Mouse (Mus musculus): ENCODE results near the gene Sh3bgrl3. TPM values are rescaled to one million over a fixed set of nuclear protein-coding genes. Genes with fewer than 3 reads are reported as not detected.

Sh3bgrl3 gene
- total RNA-seq (2014; rRNA removed) (6.0 and 10.3 TPM in 2 replicates), polyA plus RNA-seq (2012; rRNA removed) (36.6 and 45.0 TPM in 2 replicates)

GRCm38 (mm10) chr4:134128221-134128982 is at the start of gene Sh3bgrl3:
Gene Sh3bgrl3 (minus strand): TSS chr4:134128789.
- Histone ChIP-seq H3K4me3 (ENCODE audit: insufficient read depth, low read depth, low read length) (peak within 1 kb of the TSS; percentile 79), H3K9ac (ENCODE audit: low read depth, low read length) (peak within 1 kb of the TSS; percentile 81), H3K27me3 (ENCODE audit: control insufficient read depth, insufficient read depth, low read length) (no peaks in the 10 kb centered on the region), H3K79me2 (ENCODE audit: control insufficient read depth, insufficient read depth, low read length) (no peaks in the 10 kb centered on the region), H3K4me1 (ENCODE audit: control insufficient read depth, insufficient read depth, low read length) (peaks cover 3% of the 10 kb centered on the region; the same call in 1 of the 2 replicates), H3K36me3 (ENCODE audit: control insufficient read depth, insufficient read depth, low read length) (peaks cover 16% of the 10 kb centered on the region), H3K27ac (replicated peaks; ENCODE audit: insufficient read depth, low read depth, low read length) (peak within 1 kb of the TSS; percentile 19; the same call in 1 of the 2 replicates)
- peak; percentile 40 for DNase-seq (ENCODE audit: extremely low read depth, low read depth, low spot score)
- 0 out of 2 replicates have a peak, but pooled peaks have one; percentile 22 for TF ChIP-seq POLR2A (IDR thresholded peaks at IDR 0.05; ENCODE audit: extremely low read depth, insufficient read depth, low read length)
- TF ChIP-seq CTCF (IDR thresholded peaks at IDR 0.05; ENCODE audit: low read depth, low read length) = no peak
- WGBS = 8% methylated on average over 50 of the region's 50 CpGs

- Histone ChIP-seq H3K4me1 (ENCODE audit: control insufficient read depth, insufficient read depth, low read length) (no peaks in the 10 kb centered on the region), H3K79me2 (ENCODE audit: control insufficient read depth, insufficient read depth, low read length) (peaks cover 13% of the 10 kb centered on the region; the same call in 1 of the 2 replicates), H3K9ac (ENCODE audit: low read depth, low read length) (no peak overlapping the region), H3K27ac (replicated peaks; ENCODE audit: insufficient read depth, low read depth, low read length) (no peak overlapping the region), H3K36me3 (ENCODE audit: control insufficient read depth, insufficient read depth, low read length) (peaks cover 6% of the 10 kb centered on the region; the same call in 1 of the 2 replicates), H3K27me3 (ENCODE audit: control insufficient read depth, insufficient read depth, low read length) (no peaks in the 10 kb centered on the region), H3K4me3 (ENCODE audit: insufficient read depth, low read depth, low read length) (no peak overlapping the region)
- WGBS = 60% methylated on average over 3 of the region's 3 CpGs
- TF ChIP-seq POLR2A (IDR thresholded peaks at IDR 0.05; ENCODE audit: extremely low read depth, insufficient read depth, low read length) (no peak), CTCF (IDR thresholded peaks at IDR 0.05; ENCODE audit: low read depth, low read length) (no peak)
- DNase-seq (ENCODE audit: extremely low read depth, low read depth, low spot score) = no peak
Observed at GRCm38 (mm10) chr4:134172391-134172790, 43.8 kb upstream of the Sh3bgrl3 start.

GRCm38 (mm10) chr4:134166906-134167305 is 38.3 kb upstream of the Sh3bgrl3 start:
- H3K4me1 ChIP-seq (ENCODE audit: control insufficient read depth, insufficient read depth, low read length) = peaks cover 2% of the 10 kb centered on the region; the same call in 1 of the 2 replicates
- peaks cover 4% of the 10 kb centered on the region; the same call in 1 of the 2 replicates for H3K79me2 ChIP-seq (ENCODE audit: control insufficient read depth, insufficient read depth, low read length)
- no peak overlapping the region for H3K9ac ChIP-seq (ENCODE audit: low read depth, low read length)
- 90% methylated on average over 3 of the region's 3 CpGs for WGBS
- no peaks in the 10 kb centered on the region for H3K27me3 ChIP-seq (ENCODE audit: control insufficient read depth, insufficient read depth, low read length)
- no peak overlapping the region for H3K4me3 ChIP-seq (ENCODE audit: insufficient read depth, low read depth, low read length)
- no peak for DNase-seq (ENCODE audit: extremely low read depth, low read depth, low spot score)
- H3K27ac ChIP-seq (replicated peaks; ENCODE audit: insufficient read depth, low read depth, low read length) = no peak overlapping the region
- H3K36me3 ChIP-seq (ENCODE audit: control insufficient read depth, insufficient read depth, low read length) = peaks cover 22% of the 10 kb centered on the region
- TF ChIP-seq CTCF (IDR thresholded peaks at IDR 0.05; ENCODE audit: low read depth, low read length) = peak; percentile 14; the same call in 1 of the 2 replicates
- TF ChIP-seq POLR2A (IDR thresholded peaks at IDR 0.05; ENCODE audit: extremely low read depth, insufficient read depth, low read length) = no peak

DNA sequence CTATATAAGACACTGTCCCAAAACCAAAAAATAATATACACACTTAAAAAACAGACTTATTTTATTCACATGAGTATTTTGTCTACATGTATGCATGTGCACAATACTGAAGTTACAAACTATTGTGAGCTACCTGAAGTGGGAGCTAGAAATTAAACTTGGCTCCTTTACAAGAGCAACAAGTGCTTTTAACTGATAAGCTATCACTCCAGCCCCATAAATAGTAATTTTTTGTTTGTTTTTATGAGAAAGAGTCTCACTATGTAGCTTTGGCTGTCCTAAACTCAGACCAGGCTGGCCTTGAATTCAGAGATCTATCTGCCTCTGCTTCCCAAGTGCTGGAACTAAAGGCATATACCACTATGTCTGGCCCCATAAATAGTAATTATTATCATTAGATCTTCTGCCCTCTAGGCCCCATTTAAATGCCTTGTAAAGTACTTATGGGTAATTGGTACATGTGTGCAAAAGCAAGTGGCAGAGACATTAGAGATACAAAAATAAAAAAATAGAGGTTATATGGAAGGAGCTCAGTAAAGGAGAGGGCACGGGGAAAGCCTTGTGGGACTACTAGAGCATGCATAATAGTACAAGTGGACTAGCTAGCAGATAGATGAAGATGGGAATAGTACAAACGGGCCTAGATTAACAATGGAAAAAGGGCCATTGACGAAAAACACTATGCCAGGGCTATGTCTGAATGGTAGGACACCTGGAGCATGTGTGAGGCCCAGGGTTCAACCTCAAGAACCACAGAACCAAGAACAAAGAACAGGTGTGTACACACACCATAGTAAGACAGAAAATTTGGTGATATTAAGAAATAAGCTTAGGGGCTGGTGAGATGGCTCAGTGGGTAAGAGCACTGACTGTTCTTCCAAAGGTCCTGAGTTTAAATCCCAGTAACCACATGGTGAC is 37.2 kb upstream of the Sh3bgrl3 start:
- TF ChIP-seq CTCF (IDR thresholded peaks at IDR 0.05; ENCODE audit: low read depth, low read length) (no peak), POLR2A (IDR thresholded peaks at IDR 0.05; ENCODE audit: extremely low read depth, insufficient read depth, low read length) (no peak)
- H3K27ac ChIP-seq (replicated peaks; ENCODE audit: insufficient read depth, low read depth, low read length) = no peak overlapping the region
- DNase-seq (ENCODE audit: extremely low read depth, low read depth, low spot score) = peak; percentile 76
- H3K4me3 ChIP-seq (ENCODE audit: insufficient read depth, low read depth, low read length) = no peak overlapping the region
- H3K36me3 ChIP-seq (ENCODE audit: control insufficient read depth, insufficient read depth, low read length) = peaks cover 17% of the 10 kb centered on the region
- 53% methylated on average over 3 of the region's 3 CpGs for WGBS
- H3K4me1 ChIP-seq (ENCODE audit: control insufficient read depth, insufficient read depth, low read length) = peaks cover 2% of the 10 kb centered on the region; the same call in 1 of the 2 replicates
- H3K27me3 ChIP-seq (ENCODE audit: control insufficient read depth, insufficient read depth, low read length) = no peaks in the 10 kb centered on the region
- H3K79me2 ChIP-seq (ENCODE audit: control insufficient read depth, insufficient read depth, low read length) = peaks cover 4% of the 10 kb centered on the region; the same call in 1 of the 2 replicates
- H3K9ac ChIP-seq (ENCODE audit: low read depth, low read length) = no peak overlapping the region

GRCm38 (mm10) chr4:134165024-134165423 is 36.4 kb upstream of the Sh3bgrl3 start:
- H3K36me3 ChIP-seq (ENCODE audit: control insufficient read depth, insufficient read depth, low read length) = peaks cover 17% of the 10 kb centered on the region
- TF ChIP-seq POLR2A (IDR thresholded peaks at IDR 0.05; ENCODE audit: extremely low read depth, insufficient read depth, low read length) (no peak), CTCF (IDR thresholded peaks at IDR 0.05; ENCODE audit: low read depth, low read length) (no peak)
- H3K4me3 ChIP-seq (ENCODE audit: insufficient read depth, low read depth, low read length) = no peak overlapping the region
- H3K4me1 ChIP-seq (ENCODE audit: control insufficient read depth, insufficient read depth, low read length) = peaks cover 2% of the 10 kb centered on the region; the same call in 1 of the 2 replicates
- DNase-seq (ENCODE audit: extremely low read depth, low read depth, low spot score) = peak; percentile 74
- H3K27ac ChIP-seq (replicated peaks; ENCODE audit: insufficient read depth, low read depth, low read length) = peak overlapping the region; percentile 37
- H3K9ac ChIP-seq (ENCODE audit: low read depth, low read length) = peak overlapping the region; percentile 15; the same call in 1 of the 2 replicates
- H3K27me3 ChIP-seq (ENCODE audit: control insufficient read depth, insufficient read depth, low read length) = no peaks in the 10 kb centered on the region
- 8% methylated on average over 6 of the region's 6 CpGs for WGBS
- peaks cover 4% of the 10 kb centered on the region; the same call in 1 of the 2 replicates for H3K79me2 ChIP-seq (ENCODE audit: control insufficient read depth, insufficient read depth, low read length)
